Mouse (Mus musculus) intestine, embryonic 15.5 days (tissue): ENCODE data around the gene Zfp770. TPM values are rescaled to one million over a fixed set of nuclear protein-coding genes. Genes with fewer than 3 reads are reported as not detected.
A peak's percentile ranks its signal among the peaks of the same experiment; 100 is the strongest.
"Not testable (repeated sequence)": the region's sequence is repeated elsewhere in the genome, so short reads cannot be mapped to it uniquely, and the experiment has no call there.

Experiments used
- ATAC-seq: fragments of 200-750 bp; cut with Nextera tagmentation; 2 replicates; pipeline ENCODE4 v1.8.0; 2017; ENCODE audit warnings: moderate TSS enrichment, moderate library complexity
- H3K27ac ChIP-seq: fragments of 300-500 bp; sonication (generic); 2 replicates; pipeline ENCODE4 v1.5.1; 2015; ENCODE audit warnings: mild to moderate bottlenecking, inconsistent platforms
- H3K27me3 ChIP-seq: fragments of 300-500 bp; sonication (generic); replicated peaks from 2 replicates; pipeline ENCODE4 v1.6.1; 2015; ENCODE audit warnings: inconsistent platforms
- H3K36me3 ChIP-seq: fragments of 300-500 bp; sonication (generic); 2 replicates; pipeline ENCODE4 v1.6.1; 2015; ENCODE audit warnings: inconsistent platforms
- H3K4me1 ChIP-seq: fragments of 300-500 bp; sonication (generic); replicated peaks from 2 replicates; pipeline ENCODE4 v1.6.1; 2015; ENCODE audit warnings: inconsistent platforms
- H3K4me2 ChIP-seq: fragments of 300-500 bp; sonication (generic); replicated peaks from 2 replicates; pipeline ENCODE4 v1.6.1; 2015; ENCODE audit warnings: mild to moderate bottlenecking, inconsistent platforms
- H3K4me3 ChIP-seq: fragments of 300-500 bp; sonication (generic); replicated peaks from 2 replicates; pipeline ENCODE4 v1.5.1; 2015; ENCODE audit warnings: inconsistent platforms
- H3K9ac ChIP-seq: fragments of 300-500 bp; sonication (generic); 2 replicates; pipeline ENCODE4 v1.6.1; 2015; ENCODE audit warnings: inconsistent platforms
- H3K9me3 ChIP-seq: fragments of 300-500 bp; sonication (generic); 2 replicates; pipeline ENCODE4 v1.6.1; 2016; ENCODE audit warnings: inconsistent platforms
- WGBS: fragments of 180-500 bp; shearing (Covaris S2); methylation state at CpG from one replicate; pipeline ENCODE4 v1.1.7; 2015; 5-methylcytosine and 5-hydroxymethylcytosine counted together
- polyA plus RNA-seq: library from polyadenylated mRNA; unstranded; fragments of >200 nt; fragmentation: Nextera tagmentation; extraction: Ambion mirVana; gene quantifications from 2 replicates; pipeline ENCODE4 v1.2.1, GENCODE M21; 2015

Gene Zfp770
- 3.9 and 4.0 TPM in 2 replicates for polyA plus RNA-seq

GRCm38 (mm10) chr2:114200932-114201559 is at the start of gene Zfp770:
Zfp770 (minus strand) TSS chr2:114201469.
- H3K4me3 ChIP-seq, result peak within 1 kb of the TSS; percentile 67
- 0 out of 2 replicates have a peak, but pooled peaks cover 6% of the 10 kb centered on the region for H3K4me1 ChIP-seq
- H3K27ac ChIP-seq, result peak within 1 kb of the TSS; percentile 73
- peak within 1 kb of the TSS; percentile 61 for H3K4me2 ChIP-seq
- under 1% methylated on average over 36 of the region's 36 CpGs for WGBS
- no peaks in the 10 kb centered on the region for H3K27me3 ChIP-seq
- peak; percentile 97 for ATAC-seq
- peak within 1 kb of the TSS; percentile 82 for H3K9ac ChIP-seq
- 0 out of 2 replicates have a peak, but pooled peaks cover 7% of the 10 kb centered on the region for H3K36me3 ChIP-seq
- H3K9me3 ChIP-seq, result no peaks in the 10 kb centered on the region

GRCm38 (mm10) chr2:114249440-114249839 is 48.2 kb upstream of the Zfp770 start:
- 34% methylated on average over 6 of the region's 6 CpGs for WGBS
- peak overlapping the region; percentile 5; the same call in 1 of the 2 replicates for H3K4me2 ChIP-seq

GRCm38 (mm10) chr2:114237639-114238038 is 36.4 kb upstream of the Zfp770 start:
- H3K4me1 ChIP-seq, result no peaks in the 10 kb centered on the region
- 16% methylated on average over 4 of the region's 4 CpGs for WGBS
- no peaks in the 10 kb centered on the region for H3K9me3 ChIP-seq
- H3K27ac ChIP-seq, result no peak overlapping the region
- no peak overlapping the region for H3K9ac ChIP-seq
- H3K4me2 ChIP-seq, result no peak overlapping the region
- no peak for ATAC-seq
- H3K36me3 ChIP-seq, result no peaks in the 10 kb centered on the region
- H3K27me3 ChIP-seq, result no peaks in the 10 kb centered on the region
- H3K4me3 ChIP-seq, result no peak overlapping the region

More at GRCm38 (mm10) chr2:114249440-114249839, 48.2 kb upstream of the Zfp770 start:
- no peak for ATAC-seq
- Histone ChIP-seq H3K27ac (no peak overlapping the region), H3K9ac (no peak overlapping the region), H3K4me3 (no peak overlapping the region), H3K9me3 (no peaks in the 10 kb centered on the region), H3K27me3 (no peaks in the 10 kb centered on the region), H3K36me3 (no peaks in the 10 kb centered on the region), H3K4me1 (no peaks in the 10 kb centered on the region)

GRCm38 (mm10) chr2:114236566-114236965 is 35.3 kb upstream of the Zfp770 start:
- no peaks in the 10 kb centered on the region for H3K36me3 ChIP-seq
- H3K4me2 ChIP-seq, result no peak overlapping the region
- H3K27me3 ChIP-seq, result no peaks in the 10 kb centered on the region
- no peaks in the 10 kb centered on the region for H3K9me3 ChIP-seq
- H3K9ac ChIP-seq, result no peak overlapping the region
- ATAC-seq, result no peak
- no peaks in the 10 kb centered on the region for H3K4me1 ChIP-seq
- H3K27ac ChIP-seq, result no peak overlapping the region
- no peak overlapping the region for H3K4me3 ChIP-seq
- WGBS, result 77% methylated on average over 1 of the region's 1 CpGs

GRCm38 (mm10) chr2:114235584-114235983 is 34.3 kb upstream of the Zfp770 start:
- no peak for ATAC-seq
- Histone ChIP-seq H3K4me2 (no peak overlapping the region), H3K4me1 (no peaks in the 10 kb centered on the region), H3K27me3 (no peaks in the 10 kb centered on the region), H3K9me3 (no peaks in the 10 kb centered on the region), H3K4me3 (no peak overlapping the region), H3K27ac (no peak overlapping the region), H3K9ac (no peak overlapping the region), H3K36me3 (no peaks in the 10 kb centered on the region)
- WGBS, result 76% methylated on average over 3 of the region's 3 CpGs

- no peak overlapping the region for H3K4me3 ChIP-seq
- WGBS, result 65% methylated on average over 2 of the region's 2 CpGs
- ATAC-seq, result no peak
- no peaks in the 10 kb centered on the region for H3K36me3 ChIP-seq
- no peak overlapping the region for H3K4me2 ChIP-seq
- H3K9ac ChIP-seq, result no peak overlapping the region
- no peaks in the 10 kb centered on the region for H3K9me3 ChIP-seq
- H3K4me1 ChIP-seq, result no peaks in the 10 kb centered on the region
- no peaks in the 10 kb centered on the region for H3K27me3 ChIP-seq
- H3K27ac ChIP-seq, result no peak overlapping the region
These were observed 30.0 kb upstream of the Zfp770 start for GRCm38 (mm10) chr2:114231248-114231647.

GRCm38 (mm10) chr2:114228672-114229071 is 27.4 kb upstream of the Zfp770 start:
- no peaks in the 10 kb centered on the region for H3K9me3 ChIP-seq
- H3K4me1 ChIP-seq, result no peaks in the 10 kb centered on the region
- H3K36me3 ChIP-seq, result no peaks in the 10 kb centered on the region
- WGBS, result 80% methylated on average over 2 of the region's 2 CpGs
- H3K4me3 ChIP-seq, result no peak overlapping the region
- no peak overlapping the region for H3K4me2 ChIP-seq
- no peak overlapping the region for H3K9ac ChIP-seq
- no peak for ATAC-seq
- H3K27me3 ChIP-seq, result no peaks in the 10 kb centered on the region
- no peak overlapping the region for H3K27ac ChIP-seq

- WGBS, result 72% methylated on average over 6 of the region's 6 CpGs
- Histone ChIP-seq H3K9me3 (no peaks in the 10 kb centered on the region), H3K36me3 (no peaks in the 10 kb centered on the region), H3K4me3 (no peak overlapping the region), H3K27ac (no peak overlapping the region), H3K4me2 (no peak overlapping the region), H3K27me3 (no peaks in the 10 kb centered on the region), H3K9ac (no peak overlapping the region), H3K4me1 (0 out of 2 replicates have a peak, but pooled peaks cover 2% of the 10 kb centered on the region)
- ATAC-seq, result no peak
These were observed 3.8 kb upstream of the Zfp770 start for GRCm38 (mm10) chr2:114205036-114205435.

GRCm38 (mm10) chr2:114201574-114201973 is 305 bp upstream of the Zfp770 start:
- H3K27me3 ChIP-seq, result no peaks in the 10 kb centered on the region
- 35% methylated on average over 4 of the region's 4 CpGs for WGBS
- H3K9me3 ChIP-seq, result no peaks in the 10 kb centered on the region
- 0 out of 2 replicates have a peak, but pooled peaks cover 6% of the 10 kb centered on the region for H3K4me1 ChIP-seq
- no peak overlapping the region for H3K27ac ChIP-seq
- H3K4me3 ChIP-seq, result peak overlapping the region; percentile 67
- no peak overlapping the region for H3K9ac ChIP-seq
- peak overlapping the region; percentile 61 for H3K4me2 ChIP-seq
- no peak for ATAC-seq
- 0 out of 2 replicates have a peak, but pooled peaks cover 6% of the 10 kb centered on the region for H3K36me3 ChIP-seq

- Histone ChIP-seq H3K36me3 (0 out of 2 replicates have a peak, but pooled peaks cover 7% of the 10 kb centered on the region), H3K27me3 (no peaks in the 10 kb centered on the region), H3K4me1 (0 out of 2 replicates have a peak, but pooled peaks cover 6% of the 10 kb centered on the region), H3K9me3 (no peaks in the 10 kb centered on the region), H3K27ac (no peak overlapping the region), H3K9ac (no peak overlapping the region), H3K4me2 (no peak overlapping the region), H3K4me3 (no peak overlapping the region)
- no peak for ATAC-seq
- WGBS, result 84% methylated on average over 5 of the region's 5 CpGs
These were observed 4.8 kb downstream of the Zfp770 start for GRCm38 (mm10) chr2:114196421-114196820.

GRCm38 (mm10) chr2:114186924-114187323 is 14.3 kb downstream of the Zfp770 start, which contains the start of gene Aqr:
Aqr (minus strand) TSS chr2:114187024.
- not testable (repeated sequence) for H3K27ac ChIP-seq, H3K4me3 ChIP-seq, ATAC-seq, H3K9ac ChIP-seq, H3K4me1 ChIP-seq, H3K9me3 ChIP-seq, H3K4me2 ChIP-seq, H3K36me3 ChIP-seq, H3K27me3 ChIP-seq
- 67% methylated on average over 1 of the region's 6 CpGs for WGBS

GRCm38 (mm10) chr2:114177802-114178733 is 23.2 kb downstream of the Zfp770 start:
- 0 out of 2 replicates have a peak, but pooled peaks cover 8% of the 10 kb centered on the region for H3K4me1 ChIP-seq
- H3K4me2 ChIP-seq, result no peak overlapping the region
- H3K27me3 ChIP-seq, result no peaks in the 10 kb centered on the region
- H3K27ac ChIP-seq, result no peak overlapping the region
- H3K4me3 ChIP-seq, result no peak overlapping the region
- H3K9ac ChIP-seq, result no peak overlapping the region
- H3K9me3 ChIP-seq, result no peaks in the 10 kb centered on the region
- ATAC-seq, result no peak
- H3K36me3 ChIP-seq, result no peaks in the 10 kb centered on the region
- WGBS, result 60% methylated on average over 4 of the region's 4 CpGs
